Mouse (Mus musculus): ENCODE results near the gene Grk6. TPM values are rescaled to one million over a fixed set of nuclear protein-coding genes. Genes with fewer than 3 reads are reported as not detected.

Grk6 gene
- polyA plus RNA-seq, 1 experiment from 2014 or later, result 58.5 TPM

DNA sequence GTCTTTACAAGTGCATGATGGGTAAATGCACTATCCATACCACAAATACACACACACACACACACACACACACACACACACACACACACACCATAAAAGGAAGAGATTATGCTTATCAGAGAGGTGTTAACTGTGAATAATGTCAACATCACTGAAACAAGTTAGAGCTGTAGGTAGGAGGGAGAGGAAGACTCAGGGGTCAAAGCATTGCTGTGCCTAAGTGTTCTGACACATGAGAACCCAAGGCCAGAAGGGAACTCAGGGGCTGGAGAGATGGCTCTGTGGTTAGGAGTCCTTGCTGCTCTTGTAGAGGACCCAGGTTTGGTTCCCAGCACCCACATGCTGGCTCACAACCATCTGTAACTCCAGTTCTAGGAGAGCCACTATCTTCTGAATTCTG is 35.1 kb downstream of the Grk6 start:
- no peak for ATAC-seq (ENCODE audit: low FRiP score, low read depth)
- H3K4me1 ChIP-seq, result peaks cover 53% of the 10 kb centered on the region

DNA sequence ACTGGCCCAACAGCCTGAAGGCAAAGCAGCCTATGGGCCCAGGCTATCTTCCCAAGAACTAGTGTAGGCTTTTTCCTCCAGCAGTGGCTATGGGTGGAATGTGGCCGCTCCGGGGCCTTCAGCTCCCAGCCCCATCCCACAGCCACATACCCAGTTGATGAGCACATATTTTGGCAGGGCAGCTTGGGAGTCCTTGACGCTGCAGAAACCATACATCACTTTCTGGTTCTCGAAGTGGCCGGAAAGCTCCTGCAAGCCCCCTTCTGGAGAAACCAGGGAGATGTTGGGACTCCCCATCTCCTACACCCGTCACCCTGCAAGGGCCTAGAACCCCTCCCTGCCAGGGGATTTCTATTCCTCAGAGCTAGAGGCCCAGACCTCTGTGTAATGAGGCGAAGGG is 37.7 kb downstream of the Grk6 start:
- H3K4me3 ChIP-seq, result 0 out of 2 replicates have a peak overlapping the region, but pooled peaks have one; percentile 68
- peaks cover 47% of the 10 kb centered on the region for H3K4me1 ChIP-seq
- no peak for ATAC-seq (ENCODE audit: low FRiP score, low read depth)
- H3K4me2 ChIP-seq (replicated peaks), result peak overlapping the region; percentile 96
- H3K36me3 ChIP-seq, result peaks cover 58% of the 10 kb centered on the region
- H3K27me3 ChIP-seq, result no peaks in the 10 kb centered on the region
- H3K9ac ChIP-seq (replicated peaks), result peak overlapping the region; percentile 46; the same call in 1 of the 2 replicates
- WGBS, result 88% methylated on average over 7 of the region's 7 CpGs
- peak overlapping the region; percentile 99; the same call in 1 of the 2 replicates for H3K27ac ChIP-seq (replicated peaks)
- H3K9me3 ChIP-seq, result no peaks in the 10 kb centered on the region

More for the DNA sequence above, 35.1 kb downstream of the Grk6 start:
- Histone ChIP-seq H3K4me3 (no peak overlapping the region), H3K9ac (replicated peaks) (no peak overlapping the region), H3K27ac (replicated peaks) (no peak overlapping the region), H3K36me3 (peaks cover 80% of the 10 kb centered on the region), H3K27me3 (no peaks in the 10 kb centered on the region), H3K9me3 (no peaks in the 10 kb centered on the region), H3K4me2 (replicated peaks) (no peak overlapping the region)

DNA sequence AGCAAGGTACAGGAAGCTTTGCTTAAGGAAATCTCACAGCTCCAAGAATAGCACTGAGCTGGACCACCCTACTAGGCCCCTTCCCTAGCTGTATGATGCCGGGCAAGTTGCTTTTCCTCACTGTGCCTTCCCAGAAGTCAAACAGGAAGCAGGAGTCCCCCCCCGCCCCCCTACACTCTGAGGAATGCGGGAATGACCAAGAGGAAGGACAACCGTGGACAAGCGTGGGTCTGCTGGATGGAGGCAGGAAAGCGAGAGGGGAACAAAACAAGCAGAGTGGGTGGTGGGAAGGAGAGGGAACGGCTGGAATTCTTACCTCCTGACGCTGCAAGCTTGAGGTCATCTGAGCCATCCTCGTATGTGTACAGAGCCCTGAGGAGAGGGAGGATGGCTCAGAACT is 38.2 kb downstream of the Grk6 start:
- peak overlapping the region; percentile 68 for H3K4me3 ChIP-seq
- H3K9me3 ChIP-seq, result no peaks in the 10 kb centered on the region
- peak overlapping the region; percentile 99 for H3K27ac ChIP-seq (replicated peaks)
- 53% methylated on average over 9 of the region's 9 CpGs for WGBS
- H3K9ac ChIP-seq (replicated peaks), result peak overlapping the region; percentile 46
- H3K4me1 ChIP-seq, result peaks cover 49% of the 10 kb centered on the region
- peaks cover 53% of the 10 kb centered on the region for H3K36me3 ChIP-seq
- no peak for ATAC-seq (ENCODE audit: low FRiP score, low read depth)
- H3K27me3 ChIP-seq, result no peaks in the 10 kb centered on the region
- peak overlapping the region; percentile 96 for H3K4me2 ChIP-seq (replicated peaks)

DNA sequence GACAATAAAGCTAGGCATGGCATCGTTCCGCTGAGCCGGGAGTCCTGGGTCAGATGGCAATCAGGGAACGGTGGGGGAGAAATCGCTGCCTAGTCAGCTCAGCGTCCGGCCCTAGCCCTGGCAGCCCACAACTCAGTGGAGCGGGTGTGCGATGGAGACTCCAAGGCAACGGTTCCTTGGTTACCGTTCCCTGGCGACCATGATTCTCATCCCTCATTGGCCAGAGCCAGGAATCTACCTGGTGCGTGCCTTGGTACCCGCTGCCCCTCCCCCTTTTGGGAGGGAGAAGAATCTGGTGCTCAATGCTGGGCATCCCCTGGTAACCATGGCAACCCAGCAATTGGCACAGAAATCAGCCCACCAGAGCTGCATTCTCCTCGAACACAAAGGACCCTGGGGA is 38.7 kb downstream of the Grk6 start:
- WGBS, result 11% methylated on average over 15 of the region's 15 CpGs
- Histone ChIP-seq H3K4me2 (replicated peaks) (peak overlapping the region; percentile 96), H3K36me3 (peaks cover 50% of the 10 kb centered on the region), H3K27me3 (no peaks in the 10 kb centered on the region), H3K4me3 (peak overlapping the region; percentile 68), H3K27ac (replicated peaks) (peak overlapping the region; percentile 99), H3K9ac (replicated peaks) (peak overlapping the region; percentile 97; the same call in 1 of the 2 replicates), H3K9me3 (no peaks in the 10 kb centered on the region), H3K4me1 (peaks cover 54% of the 10 kb centered on the region)
- peak; percentile 58 for ATAC-seq (ENCODE audit: low FRiP score, low read depth)

DNA sequence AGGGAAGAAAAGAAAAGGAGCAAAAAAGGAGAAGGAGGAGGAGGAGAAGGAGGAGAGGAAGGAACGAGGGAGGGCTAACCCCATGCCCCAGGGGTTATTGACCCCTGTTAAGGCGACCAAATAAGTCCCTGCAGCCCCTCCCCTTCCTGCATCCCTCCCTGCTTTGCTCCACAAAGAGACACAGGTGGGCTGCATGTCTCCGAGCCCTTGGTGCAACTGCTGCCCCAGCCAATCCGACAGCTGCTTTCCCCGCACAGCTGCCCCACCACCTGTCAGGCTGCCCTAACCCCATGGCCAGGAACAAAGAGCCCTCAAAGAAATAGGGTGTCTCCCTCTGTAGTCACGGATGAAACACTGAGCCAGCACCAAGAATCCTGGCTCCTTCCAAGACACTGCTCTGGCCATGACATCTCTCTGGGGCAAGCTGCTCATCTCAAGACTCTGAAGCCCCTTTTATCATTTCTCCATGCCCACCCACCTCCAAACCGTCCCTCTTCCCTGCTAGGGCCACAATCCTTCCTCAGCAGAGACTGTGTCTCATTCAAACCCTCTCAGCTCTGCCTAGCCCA is 39.7 kb downstream of the Grk6 start:
- WGBS, result 11% methylated on average over 7 of the region's 7 CpGs
- no peak for ATAC-seq (ENCODE audit: low FRiP score, low read depth)
- H3K27ac ChIP-seq (replicated peaks), result peak overlapping the region; percentile 99
- peak overlapping the region; percentile 96 for H3K4me2 ChIP-seq (replicated peaks)
- peaks cover 60% of the 10 kb centered on the region for H3K4me1 ChIP-seq
- peak overlapping the region; percentile 68 for H3K4me3 ChIP-seq
- no peaks in the 10 kb centered on the region for H3K9me3 ChIP-seq
- H3K36me3 ChIP-seq, result peaks cover 40% of the 10 kb centered on the region
- no peaks in the 10 kb centered on the region for H3K27me3 ChIP-seq
- peak overlapping the region; percentile 97 for H3K9ac ChIP-seq (replicated peaks)

DNA sequence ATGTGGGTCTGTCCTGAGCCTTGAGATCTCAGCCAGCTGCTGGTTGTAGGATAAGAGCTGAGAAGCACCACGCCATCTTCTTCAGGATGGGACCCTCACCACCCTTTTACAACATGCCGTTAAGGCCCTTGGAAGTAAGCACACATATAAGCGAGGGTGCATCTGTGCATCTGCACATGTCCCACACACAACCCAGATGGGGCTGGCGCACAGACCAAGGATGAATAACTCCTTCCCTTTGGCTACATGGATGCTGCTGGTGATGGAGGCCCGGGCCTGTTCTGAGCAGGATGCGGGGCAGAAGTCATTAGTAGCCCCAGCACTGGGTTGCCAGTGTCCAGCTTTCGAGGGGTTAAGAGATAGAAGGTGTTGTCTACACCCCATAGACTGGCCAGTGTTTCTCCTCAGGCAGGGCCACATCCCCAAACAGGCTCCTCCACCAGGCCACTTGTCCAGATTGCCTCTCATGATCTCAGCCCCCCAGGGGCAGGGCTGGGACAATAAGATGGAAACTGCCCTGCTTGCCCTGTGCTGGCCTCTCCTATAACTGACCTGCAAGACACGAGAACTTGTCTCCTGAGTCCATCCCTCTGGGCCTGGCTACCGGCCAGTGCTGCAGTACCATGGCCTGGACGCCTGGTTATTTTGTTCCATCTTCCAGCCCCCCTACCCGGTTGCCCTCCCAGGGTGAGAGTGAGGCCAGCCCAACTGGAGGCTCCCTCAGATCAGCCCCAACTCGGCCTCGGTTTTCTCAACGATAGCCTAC is 41.3 kb downstream of the Grk6 start:
- 38% methylated on average over 14 of the region's 14 CpGs for WGBS
- Histone ChIP-seq H3K4me3 (peak overlapping the region; percentile 68), H3K9me3 (no peaks in the 10 kb centered on the region), H3K27ac (replicated peaks) (peak overlapping the region; percentile 99), H3K9ac (replicated peaks) (peak overlapping the region; percentile 97), H3K4me1 (peaks cover 60% of the 10 kb centered on the region), H3K27me3 (no peaks in the 10 kb centered on the region), H3K36me3 (peaks cover 24% of the 10 kb centered on the region), H3K4me2 (replicated peaks) (peak overlapping the region; percentile 96)
- no peak for ATAC-seq (ENCODE audit: low FRiP score, low read depth)

DNA sequence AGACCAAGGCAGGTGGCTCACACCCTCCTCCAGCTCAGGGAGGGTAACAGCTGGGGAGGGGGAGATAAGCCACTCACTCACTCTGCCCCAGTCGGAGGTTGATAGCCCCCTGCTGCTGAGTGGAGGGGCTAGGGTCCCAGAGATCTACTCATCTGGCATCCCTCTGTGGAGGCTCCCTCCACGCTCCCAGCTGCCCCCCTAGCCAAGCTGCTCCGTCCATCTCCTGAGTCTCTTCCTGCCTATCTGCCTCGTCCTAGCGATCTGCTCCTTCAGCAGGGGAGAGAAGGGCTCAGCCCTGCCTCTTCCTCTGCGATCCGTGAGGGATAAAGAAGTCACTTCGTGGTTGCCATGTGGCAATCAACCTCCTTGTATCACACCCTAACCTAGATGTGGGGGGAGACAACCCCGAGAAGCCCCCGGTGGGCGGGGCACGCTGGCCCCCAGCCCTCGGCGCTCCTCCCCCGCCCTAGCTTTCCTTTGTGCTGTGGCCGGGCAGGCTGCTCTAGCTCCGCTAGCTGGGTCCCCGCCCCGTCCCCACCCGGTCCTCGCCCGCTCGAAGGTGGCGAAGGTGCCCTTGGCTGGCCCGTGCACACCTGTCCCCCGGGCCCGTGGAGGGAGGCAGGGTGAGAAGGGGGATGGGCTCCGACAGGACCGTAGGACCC is 42.2 kb downstream of the Grk6 start:
- Histone ChIP-seq H3K4me3 (peak overlapping the region; percentile 68), H3K9ac (replicated peaks) (peak overlapping the region; percentile 97), H3K27me3 (no peaks in the 10 kb centered on the region), H3K36me3 (peaks cover 15% of the 10 kb centered on the region), H3K9me3 (no peaks in the 10 kb centered on the region), H3K4me1 (peaks cover 58% of the 10 kb centered on the region), H3K4me2 (replicated peaks) (peak overlapping the region; percentile 96), H3K27ac (replicated peaks) (peak overlapping the region; percentile 99)
- WGBS, result 1% methylated on average over 23 of the region's 29 CpGs
- peak; percentile 53 for ATAC-seq (ENCODE audit: low FRiP score, low read depth)

DNA sequence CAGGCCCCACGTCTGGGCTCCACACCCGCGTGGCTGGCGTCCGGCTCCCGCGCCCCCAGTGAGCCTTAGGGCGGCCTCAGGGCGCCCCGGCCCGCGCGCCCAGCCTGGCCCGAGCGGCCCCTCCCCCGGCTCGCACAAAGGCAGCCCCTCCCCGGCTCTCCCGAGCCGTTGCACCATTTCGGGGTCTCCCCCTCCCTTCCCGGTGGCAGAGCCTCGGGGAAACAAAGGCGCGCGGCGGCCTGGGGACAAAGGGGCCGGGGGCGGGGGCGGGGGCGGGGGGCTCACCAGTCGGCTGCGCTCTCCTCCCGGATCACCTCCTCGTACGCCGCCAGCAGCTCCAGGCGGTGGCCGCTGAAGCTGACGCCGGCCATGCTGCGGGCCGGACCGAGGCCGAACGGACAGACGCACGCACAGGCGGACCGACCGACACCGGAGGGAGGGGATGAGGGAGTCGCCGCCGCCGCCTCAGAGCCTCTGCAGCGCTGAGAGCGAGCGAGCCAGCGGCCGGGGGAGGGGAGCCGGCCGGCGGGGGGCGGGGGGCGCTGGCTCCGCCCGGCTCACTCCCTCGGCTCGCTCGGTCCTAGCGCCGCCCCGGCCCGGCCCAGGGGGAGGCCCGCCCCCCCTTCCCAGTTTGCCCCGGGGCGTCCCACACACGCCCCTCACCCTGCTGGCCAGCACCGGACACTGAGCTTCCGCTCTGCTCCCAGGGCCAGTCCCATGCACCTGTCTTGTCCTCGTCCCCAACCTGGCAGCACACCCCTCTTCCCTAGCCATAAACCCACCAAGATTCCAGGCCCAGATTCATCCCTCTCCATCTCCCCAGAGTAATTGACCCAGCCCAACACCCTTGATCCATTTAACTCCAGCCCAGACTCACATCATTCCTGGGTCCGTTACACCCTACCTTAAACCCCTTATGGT is 43.0 kb downstream of the Grk6 start, which contains the start of gene Dbn1:
Gene Dbn1 (minus strand): TSS at position 534 of the 921 bp plus-strand sequence.
- Histone ChIP-seq H3K4me3 (peak within 1 kb of the TSS; percentile 68), H3K9me3 (no peaks in the 10 kb centered on the region), H3K4me2 (replicated peaks) (peak within 1 kb of the TSS; percentile 96), H3K27ac (replicated peaks) (peak within 1 kb of the TSS; percentile 99), H3K27me3 (no peaks in the 10 kb centered on the region), H3K4me1 (peaks cover 50% of the 10 kb centered on the region), H3K36me3 (peaks cover 7% of the 10 kb centered on the region), H3K9ac (replicated peaks) (peak within 1 kb of the TSS; percentile 97)
- 1% methylated on average over 58 of the region's 83 CpGs for WGBS
- peak; percentile 82 for ATAC-seq (ENCODE audit: low FRiP score, low read depth)

DNA sequence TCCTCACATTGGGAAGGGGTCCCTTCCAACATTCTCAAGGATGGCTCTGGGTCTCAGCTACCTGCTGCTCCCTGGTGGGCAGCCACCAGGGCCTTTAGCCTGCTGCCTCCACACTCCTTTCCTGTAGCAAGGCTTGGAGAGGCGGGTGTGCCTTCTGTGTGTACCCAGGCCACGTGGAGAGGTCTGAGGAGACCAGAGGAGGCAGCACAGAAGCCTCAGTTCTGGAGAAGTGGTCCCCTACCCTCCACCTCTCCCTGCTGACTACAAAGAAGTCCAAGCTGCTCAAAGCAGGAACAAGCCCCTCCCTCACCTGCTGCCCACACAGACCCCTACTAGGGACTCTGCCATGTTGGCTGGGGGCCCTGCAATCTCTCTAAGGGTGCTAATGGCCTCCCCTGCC is 49.4 kb downstream of the Grk6 start:
- Histone ChIP-seq H3K27ac (replicated peaks) (0 out of 2 replicates have a peak overlapping the region, but pooled peaks have one; percentile 26), H3K4me3 (no peak overlapping the region), H3K27me3 (peaks cover 5% of the 10 kb centered on the region), H3K36me3 (peaks cover 10% of the 10 kb centered on the region), H3K9me3 (no peaks in the 10 kb centered on the region), H3K4me1 (peaks cover 30% of the 10 kb centered on the region), H3K9ac (replicated peaks) (no peak overlapping the region), H3K4me2 (replicated peaks) (no peak overlapping the region)
- ATAC-seq (ENCODE audit: low FRiP score, low read depth), result no peak
- WGBS, result 31% methylated on average over 2 of the region's 2 CpGs

DNA sequence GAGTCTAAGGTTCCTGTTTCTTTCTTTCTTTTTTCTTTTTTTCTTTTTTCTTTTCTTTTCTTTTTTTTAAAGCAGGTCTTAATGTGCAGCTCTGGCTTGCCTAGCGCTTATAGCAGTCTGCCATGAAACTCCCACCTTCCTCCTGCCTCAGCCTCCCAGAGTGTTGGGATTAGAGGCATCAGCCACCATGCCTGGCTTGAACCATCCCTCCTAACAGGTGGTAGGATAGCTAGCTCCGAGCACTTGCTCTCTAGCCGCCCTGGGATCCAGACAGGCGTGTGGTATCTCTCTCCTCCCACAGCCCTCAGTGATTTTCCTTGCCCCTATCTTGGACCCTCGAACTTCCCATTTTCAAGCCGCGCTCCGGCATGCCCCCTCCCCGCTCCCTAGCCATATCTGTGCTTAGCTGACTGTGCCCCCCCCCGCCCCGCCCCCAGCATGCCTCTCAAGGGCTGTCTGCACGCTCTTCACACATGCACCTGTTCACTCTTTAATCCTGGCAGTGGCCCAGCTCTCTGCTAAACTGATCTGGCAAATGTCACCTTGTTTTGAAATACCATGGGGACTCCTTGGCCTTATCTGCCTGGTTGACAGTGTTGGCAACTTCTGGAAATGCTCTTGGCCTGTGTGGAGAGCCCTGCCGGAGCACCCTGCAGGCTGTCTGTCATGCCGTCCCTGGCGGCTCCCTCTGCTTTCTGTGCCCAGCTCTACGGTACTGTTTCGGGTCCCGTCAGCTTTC is 50.2 kb downstream of the Grk6 start:
- no peak overlapping the region; the same call in 1 of the 2 replicates for H3K27ac ChIP-seq (replicated peaks)
- peaks cover 5% of the 10 kb centered on the region for H3K27me3 ChIP-seq
- WGBS, result 24% methylated on average over 18 of the region's 18 CpGs
- peak overlapping the region; percentile 39; the same call in 1 of the 2 replicates for H3K9ac ChIP-seq (replicated peaks)
- H3K9me3 ChIP-seq, result no peaks in the 10 kb centered on the region
- H3K4me3 ChIP-seq, result no peak overlapping the region
- peaks cover 10% of the 10 kb centered on the region for H3K36me3 ChIP-seq
- H3K4me2 ChIP-seq (replicated peaks), result no peak overlapping the region
- H3K4me1 ChIP-seq, result peaks cover 29% of the 10 kb centered on the region
- 0 out of 2 replicates have a peak, but pooled peaks have one; percentile 47 for ATAC-seq (ENCODE audit: low FRiP score, low read depth)

Data from midbrain, embryonic 12.5 days (tissue).